In the genomic region with DNA sequence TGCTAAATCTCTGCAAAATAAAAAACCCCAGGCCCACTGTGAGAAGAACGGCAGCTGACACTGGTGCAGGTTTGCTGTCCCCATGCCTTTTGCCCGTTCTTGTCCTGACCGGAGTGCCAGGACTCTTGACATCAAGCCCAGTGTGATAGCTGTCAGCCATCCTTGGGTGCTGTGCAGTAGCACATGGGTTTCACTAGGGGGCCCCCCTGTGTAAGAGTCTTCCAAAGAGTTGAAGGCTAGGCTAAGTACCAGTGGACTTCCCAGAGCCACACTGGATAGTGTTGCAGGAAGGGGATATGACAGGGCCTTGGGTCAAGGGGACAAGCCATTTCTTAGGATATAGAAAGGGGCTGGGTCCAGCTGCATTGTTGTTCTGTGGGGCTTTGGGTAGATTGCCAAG, we compare ENCODE assay signal across 9 mouse cellular contexts. TPM values are rescaled to one million over a fixed set of nuclear protein-coding genes. Genes with fewer than 3 reads are reported as not detected.
DNase-seq lines count a peak whose midpoint lies in the region; ATAC-seq lines count a peak whose summit lies in the region.
"Had no signal": no experiment of that assay in that cellular context is flagged by ENCODE, and none has a peak within 500 bp of the region (broad histone marks: within the 10 kb centered on the region; RNA-seq: fewer than 3 reads in every experiment).

No protein-coding gene starts in this region.

- H3K4me1 ChIP-seq in midbrain, embryonic 10.5 days, result 0 out of 2 replicates have a peak, but pooled peaks cover 5% of the 10 kb centered on the region
- H3K4me1 ChIP-seq in midbrain, embryonic 16.5 days (ENCODE audit: control insufficient read depth, insufficient read depth, low read length), result no peaks in the 10 kb centered on the region
- H3K4me1 ChIP-seq in intestine, embryonic 16.5 days (ENCODE audit: control insufficient read depth, insufficient read depth, low read length), result no peaks in the 10 kb centered on the region

- H3K9me3 ChIP-seq in midbrain, embryonic 10.5 days (replicated peaks), result no peaks in the 10 kb centered on the region
- H3K9me3 ChIP-seq in midbrain, embryonic 16.5 days (replicated peaks; ENCODE audit: control insufficient read depth, low read length, poor library complexity, severe bottlenecking), result no peaks in the 10 kb centered on the region
- no peaks in the 10 kb centered on the region for H3K9me3 ChIP-seq in intestine, embryonic 16.5 days (ENCODE audit: control insufficient read depth, low read length)

- peaks cover 31% of the 10 kb centered on the region for H3K36me3 ChIP-seq in midbrain, embryonic 10.5 days
- H3K36me3 ChIP-seq in midbrain, embryonic 16.5 days (ENCODE audit: control insufficient read depth, insufficient read depth, low read length), result peaks cover 35% of the 10 kb centered on the region; the same call in 1 of the 2 replicates
- peaks cover 12% of the 10 kb centered on the region for H3K36me3 ChIP-seq in intestine, embryonic 16.5 days (ENCODE audit: control insufficient read depth, insufficient read depth, low read length)

- no peak overlapping the region for H3K27ac ChIP-seq in midbrain, embryonic 10.5 days (replicated peaks)
- H3K27ac ChIP-seq in midbrain, embryonic 16.5 days (ENCODE audit: low read length), result no peak overlapping the region
- H3K27ac ChIP-seq in intestine, embryonic 16.5 days (ENCODE audit: low read length), result no peak overlapping the region

- H3K27me3 ChIP-seq in midbrain, embryonic 10.5 days (ENCODE audit: low read depth, poor library complexity, severe bottlenecking), result peaks cover 43% of the 10 kb centered on the region
- peaks cover 15% of the 10 kb centered on the region for H3K27me3 ChIP-seq in midbrain, embryonic 16.5 days (ENCODE audit: control insufficient read depth, insufficient read depth, low read depth, low read length)
- H3K27me3 ChIP-seq in intestine, embryonic 16.5 days (replicated peaks; ENCODE audit: control insufficient read depth, insufficient read depth, low read length), result peaks cover 3% of the 10 kb centered on the region; the same call in 1 of the 2 replicates
- H3K27me3 ChIP-seq: Patski had no signal

- H3K9ac ChIP-seq in midbrain, embryonic 16.5 days (ENCODE audit: low read depth, low read length), result no peak overlapping the region
- H3K9ac ChIP-seq in intestine, embryonic 16.5 days (ENCODE audit: low read depth, low read length), result no peak overlapping the region

- H3K4me3 ChIP-seq in midbrain, embryonic 10.5 days, result no peak overlapping the region
- no peak overlapping the region for H3K4me3 ChIP-seq in midbrain, embryonic 16.5 days (ENCODE audit: low read depth, low read length)
- no peak overlapping the region for H3K4me3 ChIP-seq in intestine, embryonic 16.5 days (ENCODE audit: low read length)

- no peak for ATAC-seq in midbrain, embryonic 16.5 days
- ATAC-seq in intestine, embryonic 16.5 days, result peak; percentile 65
- ATAC-seq: Patski had no signal

- intact Hi-C loops in left cerebral cortex, postnatal 25 days (cut with DNase I), result loop anchor here (1.0 kb wide), 1 partner anchor 120 kb away; no protein-coding TSS in a partner anchor

- WGBS in midbrain, embryonic 10.5 days, result 65% methylated on average over 3 of the region's 3 CpGs
- 46% methylated on average over 3 of the region's 3 CpGs for WGBS in midbrain, embryonic 16.5 days
- 44% methylated on average over 3 of the region's 3 CpGs for WGBS in intestine, embryonic 16.5 days

- DNase-seq in midbrain, embryonic 10.5 days (ENCODE audit: low spot score), result peak; percentile 57
- peak; percentile 83 for DNase-seq in cerebellum, adult 9-11 months
- DNase-seq in gastrocnemius, adult 18-20 months (ENCODE audit: low spot score), result peak; percentile 87
- DNase-seq in left cerebral cortex, postnatal 25 days (ENCODE audit: low spot score in 2 of 2), result peak; percentile 52 to 74
- peak; percentile 61 for DNase-seq in mesoderm, embryonic 11.5 days (ENCODE audit: low read depth, low spot score)
- DNase-seq in spleen, adult 12 weeks (ENCODE audit: low spot score), result peak; percentile 37

- H3K4me2 ChIP-seq in midbrain, embryonic 16.5 days (ENCODE audit: low read length), result no peak overlapping the region
- no peak overlapping the region for H3K4me2 ChIP-seq in intestine, embryonic 16.5 days (ENCODE audit: low read depth, low read length)

RNA-seq across cellular contexts. Expression of a gene that starts 9.9 kb away (rescaled TPM):
- polyA plus RNA-seq in midbrain, embryonic 10.5 days (2016; fragmentation: Nextera tagmentation; extraction: Ambion mirVana), result 0.37 and 0.39 TPM in 2 replicates
- 0.36 and 0.47 TPM in 2 replicates for polyA plus RNA-seq in midbrain, embryonic 16.5 days (2015; fragmentation: Nextera tagmentation; extraction: Ambion mirVana)
- 10 to 100 TPM in 1 of 2 experiments, 1 to 10 TPM in 1; 6.9 to 14.9 TPM for total RNA-seq in gastrocnemius, adult 18-20 months (2021)
- 0.39 and 0.51 TPM in 2 replicates for polyA plus RNA-seq in intestine, embryonic 16.5 days (2015; fragmentation: Nextera tagmentation; extraction: Ambion mirVana)
- total RNA-seq in left cerebral cortex, postnatal 25 days (2021), result under 1 TPM; 0.23 to 0.48 TPM

RNA-seq across cellular contexts. Expression of a gene that starts 30.2 kb away (rescaled TPM):
- polyA plus RNA-seq in midbrain, embryonic 10.5 days (2016; fragmentation: Nextera tagmentation; extraction: Ambion mirVana), result 16.8 and 19.1 TPM in 2 replicates
- polyA plus RNA-seq in midbrain, embryonic 16.5 days (2015; fragmentation: Nextera tagmentation; extraction: Ambion mirVana), result 11.3 and 11.6 TPM in 2 replicates
- total RNA-seq in gastrocnemius, adult 18-20 months (2021), result 10 to 100 TPM; 29.8 to 31.1 TPM
- polyA plus RNA-seq in intestine, embryonic 16.5 days (2015; fragmentation: Nextera tagmentation; extraction: Ambion mirVana), result 6.8 and 7.4 TPM in 2 replicates
- 10 to 100 TPM; 58.2 to 61.6 TPM for total RNA-seq in left cerebral cortex, postnatal 25 days (2021)

RNA-seq across cellular contexts. Expression of a gene that starts 53.7 kb away (rescaled TPM):
- 3.8 and 5.7 TPM in 2 replicates for polyA plus RNA-seq in midbrain, embryonic 10.5 days (2016; fragmentation: Nextera tagmentation; extraction: Ambion mirVana)
- 2.5 and 7.0 TPM in 2 replicates for polyA plus RNA-seq in midbrain, embryonic 16.5 days (2015; fragmentation: Nextera tagmentation; extraction: Ambion mirVana)
- total RNA-seq in gastrocnemius, adult 18-20 months (2021), result 1 to 10 TPM; 1.9 to 2.1 TPM
- polyA plus RNA-seq in intestine, embryonic 16.5 days (2015; fragmentation: Nextera tagmentation; extraction: Ambion mirVana), result 0.53 and 0.78 TPM in 2 replicates
- total RNA-seq in left cerebral cortex, postnatal 25 days (2021), result 10 to 100 TPM; 17.7 to 18.9 TPM

RNA-seq across cellular contexts. Expression of a gene that starts 56.1 kb away (rescaled TPM):
- polyA plus RNA-seq in midbrain, embryonic 10.5 days (2016; fragmentation: Nextera tagmentation; extraction: Ambion mirVana), result 12.9 and 16.5 TPM in 2 replicates
- polyA plus RNA-seq in midbrain, embryonic 16.5 days (2015; fragmentation: Nextera tagmentation; extraction: Ambion mirVana), result 53.4 and 56.3 TPM in 2 replicates
- total RNA-seq in gastrocnemius, adult 18-20 months (2021), result 1 to 10 TPM; 7.7 to 8.4 TPM
- 12.9 and 16.4 TPM in 2 replicates for polyA plus RNA-seq in intestine, embryonic 16.5 days (2015; fragmentation: Nextera tagmentation; extraction: Ambion mirVana)
- total RNA-seq in left cerebral cortex, postnatal 25 days (2021), result 100 to 1,000 TPM; 120 to 139 TPM

Comparison
In these comparisons a context has a peak if more than half of its experiments do, and no peak if none do; other contexts are left out.
1. DNase-seq: peak in every context shown above with its lines; median percentile 87 in gastrocnemius, adult 18-20 months; 83 in cerebellum, adult 9-11 months; 63 in left cerebral cortex, postnatal 25 days; 61 in mesoderm, embryonic 11.5 days; 57 in midbrain, embryonic 10.5 days; 37 in spleen, adult 12 weeks.